Mouse (Mus musculus): ENCODE measurements around the gene Il20ra. TPM values are rescaled to one million over a fixed set of nuclear protein-coding genes. Genes with fewer than 3 reads are reported as not detected.
"Not testable (repeated sequence)": the region's sequence is repeated elsewhere in the genome, so short reads cannot be mapped to it uniquely, and the experiment has no call there.

The Il20ra gene
- polyA plus RNA-seq, 1 experiment from 2014 or later = 0.14 TPM

DNA sequence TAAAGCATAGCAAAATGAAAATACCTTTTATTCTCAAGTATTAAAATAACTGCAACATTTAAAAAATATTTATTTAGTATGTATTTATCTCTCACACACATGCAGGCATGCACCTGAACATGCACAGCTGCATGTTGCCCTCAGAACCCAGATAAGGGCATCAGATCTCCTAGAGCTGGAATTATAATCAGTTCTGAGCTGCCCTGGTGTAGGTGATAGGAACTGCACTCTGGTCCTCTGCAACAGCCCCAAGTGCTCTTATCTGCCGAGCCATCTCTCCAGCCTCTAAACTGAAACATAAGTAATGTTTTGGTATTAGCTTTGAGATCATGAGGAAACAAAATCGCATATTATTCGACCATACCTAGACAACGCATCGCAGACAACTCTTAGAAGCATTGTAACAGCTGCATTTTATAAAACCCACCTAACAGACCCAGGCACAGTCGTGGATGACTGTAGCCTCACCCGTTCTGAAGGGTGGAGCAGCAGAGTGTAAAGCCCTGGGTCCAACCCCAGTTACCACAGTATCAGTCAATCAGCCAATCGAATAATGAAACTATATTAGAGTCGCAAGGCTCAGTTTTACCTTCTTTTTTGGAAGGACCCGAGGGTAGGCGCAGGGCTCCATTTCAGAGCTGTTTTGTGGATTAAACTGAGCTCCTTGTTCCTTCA is 11.9 kb downstream of the Il20ra start:
- Histone ChIP-seq H3K4me1 (ENCODE audit: control insufficient read depth, insufficient read depth, low read length) (no peaks in the 10 kb centered on the region), H3K4me3 (ENCODE audit: low read depth, low read length) (no peak overlapping the region), H3K9ac (ENCODE audit: low read length) (no peak overlapping the region), H3K4me2 (no peak overlapping the region), H3K36me3 (ENCODE audit: control insufficient read depth, insufficient read depth, low read length) (no peaks in the 10 kb centered on the region), H3K9me3 (ENCODE audit: control insufficient read depth, low read length) (no peaks in the 10 kb centered on the region), H3K27ac (ENCODE audit: low read depth, low read length) (no peak overlapping the region), H3K27me3 (ENCODE audit: control insufficient read depth, insufficient read depth, low read length) (no peaks in the 10 kb centered on the region)
- whole genome bisulfite sequencing = 91% methylated on average over 11 of the region's 11 CpGs
- DNase-seq (ENCODE audit: low spot score, missing footprints) = no peak
- ATAC-seq (ENCODE audit: low FRiP score) = no peak

- ATAC-seq (ENCODE audit: low FRiP score); H3K4me3 ChIP-seq (ENCODE audit: low read depth, low read length); DNase-seq (ENCODE audit: low spot score, missing footprints); H3K4me1 ChIP-seq (ENCODE audit: control insufficient read depth, insufficient read depth, low read length); H3K9me3 ChIP-seq (ENCODE audit: control insufficient read depth, low read length); H3K27me3 ChIP-seq (ENCODE audit: control insufficient read depth, insufficient read depth, low read length); H3K36me3 ChIP-seq (ENCODE audit: control insufficient read depth, insufficient read depth, low read length); H3K4me2 ChIP-seq; H3K9ac ChIP-seq (ENCODE audit: low read length); H3K27ac ChIP-seq (ENCODE audit: low read depth, low read length): not testable (repeated sequence)
- WGBS = 96% methylated on average over 2 of the region's 2 CpGs
Measured at GRCm38 (mm10) chr10:19738442-19738841, 26.1 kb downstream of the Il20ra start.

GRCm38 (mm10) chr10:19745662-19746061 is 33.3 kb downstream of the Il20ra start:
- no peak for DNase-seq (ENCODE audit: low spot score, missing footprints)

GRCm38 (mm10) chr10:19746156-19746555 is 33.8 kb downstream of the Il20ra start:
- Histone ChIP-seq H3K4me2 (no peak overlapping the region), H3K36me3 (ENCODE audit: control insufficient read depth, insufficient read depth, low read length) (no peaks in the 10 kb centered on the region), H3K4me1 (ENCODE audit: control insufficient read depth, insufficient read depth, low read length) (no peaks in the 10 kb centered on the region), H3K9me3 (ENCODE audit: control insufficient read depth, low read length) (no peaks in the 10 kb centered on the region), H3K27me3 (ENCODE audit: control insufficient read depth, insufficient read depth, low read length) (no peaks in the 10 kb centered on the region), H3K9ac (ENCODE audit: low read length) (no peak overlapping the region), H3K27ac (ENCODE audit: low read depth, low read length) (no peak overlapping the region), H3K4me3 (ENCODE audit: low read depth, low read length) (no peak overlapping the region)
- 89% methylated on average over 1 of the region's 1 CpGs for WGBS
- no peak for DNase-seq (ENCODE audit: low spot score, missing footprints)
- no peak for ATAC-seq (ENCODE audit: low FRiP score)

More at GRCm38 (mm10) chr10:19745662-19746061, 33.3 kb downstream of the Il20ra start:
- no peak overlapping the region for H3K9ac ChIP-seq (ENCODE audit: low read length)
- no peaks in the 10 kb centered on the region for H3K9me3 ChIP-seq (ENCODE audit: control insufficient read depth, low read length)
- H3K27ac ChIP-seq (ENCODE audit: low read depth, low read length) = no peak overlapping the region
- H3K27me3 ChIP-seq (ENCODE audit: control insufficient read depth, insufficient read depth, low read length) = no peaks in the 10 kb centered on the region
- WGBS = 49% methylated on average over 1 of the region's 1 CpGs
- H3K4me2 ChIP-seq = no peak overlapping the region
- no peaks in the 10 kb centered on the region for H3K36me3 ChIP-seq (ENCODE audit: control insufficient read depth, insufficient read depth, low read length)
- H3K4me1 ChIP-seq (ENCODE audit: control insufficient read depth, insufficient read depth, low read length) = no peaks in the 10 kb centered on the region
- no peak overlapping the region for H3K4me3 ChIP-seq (ENCODE audit: low read depth, low read length)
- ATAC-seq (ENCODE audit: low FRiP score) = no peak

- WGBS = 87% methylated on average over 4 of the region's 4 CpGs
- ATAC-seq (ENCODE audit: low FRiP score) = no peak
- H3K9ac ChIP-seq (ENCODE audit: low read length) = no peak overlapping the region
- no peaks in the 10 kb centered on the region for H3K9me3 ChIP-seq (ENCODE audit: control insufficient read depth, low read length)
- no peak for DNase-seq (ENCODE audit: low spot score, missing footprints)
- no peaks in the 10 kb centered on the region for H3K27me3 ChIP-seq (ENCODE audit: control insufficient read depth, insufficient read depth, low read length)
- no peaks in the 10 kb centered on the region for H3K4me1 ChIP-seq (ENCODE audit: control insufficient read depth, insufficient read depth, low read length)
- H3K36me3 ChIP-seq (ENCODE audit: control insufficient read depth, insufficient read depth, low read length) = no peaks in the 10 kb centered on the region
- no peak overlapping the region for H3K4me2 ChIP-seq
- no peak overlapping the region for H3K4me3 ChIP-seq (ENCODE audit: low read depth, low read length)
- no peak overlapping the region for H3K27ac ChIP-seq (ENCODE audit: low read depth, low read length)
Measured at GRCm38 (mm10) chr10:19747661-19748060, 35.3 kb downstream of the Il20ra start.

DNA sequence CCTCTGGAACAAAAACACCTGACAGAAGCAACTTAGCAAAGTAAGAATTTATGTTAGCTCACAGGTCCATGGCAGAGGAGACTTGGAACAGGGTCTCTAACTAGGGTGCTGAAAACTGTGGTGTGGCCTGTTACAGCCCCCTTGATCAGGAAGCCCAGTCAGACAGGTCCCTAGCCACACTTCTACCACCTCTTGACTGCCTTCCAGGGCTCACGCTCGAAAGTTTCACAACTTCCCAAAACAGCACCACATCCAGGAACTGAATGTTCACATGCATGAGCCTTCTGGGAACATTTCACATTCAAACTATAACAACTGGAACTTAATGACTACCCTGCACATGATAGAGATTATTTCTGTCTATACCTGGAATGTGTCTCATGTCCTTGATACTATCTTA is 53.1 kb downstream of the Il20ra start:
- ATAC-seq (ENCODE audit: low FRiP score) = no peak

GRCm38 (mm10) chr10:19779092-19779491 is 66.7 kb downstream of the Il20ra start:
- H3K4me1 ChIP-seq (ENCODE audit: control insufficient read depth, insufficient read depth, low read length) = no peaks in the 10 kb centered on the region
- H3K9ac ChIP-seq (ENCODE audit: low read length) = no peak overlapping the region
- no peak overlapping the region for H3K4me2 ChIP-seq
- 87% methylated on average over 12 of the region's 12 CpGs for WGBS
- no peaks in the 10 kb centered on the region for H3K27me3 ChIP-seq (ENCODE audit: control insufficient read depth, insufficient read depth, low read length)
- H3K36me3 ChIP-seq (ENCODE audit: control insufficient read depth, insufficient read depth, low read length) = no peaks in the 10 kb centered on the region
- no peaks in the 10 kb centered on the region for H3K9me3 ChIP-seq (ENCODE audit: control insufficient read depth, low read length)
- H3K27ac ChIP-seq (ENCODE audit: low read depth, low read length) = no peak overlapping the region
- DNase-seq (ENCODE audit: low spot score, missing footprints) = no peak
- H3K4me3 ChIP-seq (ENCODE audit: low read depth, low read length) = no peak overlapping the region
- ATAC-seq (ENCODE audit: low FRiP score) = no peak

More for the DNA sequence above, 53.1 kb downstream of the Il20ra start:
- no peaks in the 10 kb centered on the region for H3K36me3 ChIP-seq (ENCODE audit: control insufficient read depth, insufficient read depth, low read length)
- no peaks in the 10 kb centered on the region for H3K4me1 ChIP-seq (ENCODE audit: control insufficient read depth, insufficient read depth, low read length)
- no peaks in the 10 kb centered on the region for H3K9me3 ChIP-seq (ENCODE audit: control insufficient read depth, low read length)
- H3K4me3 ChIP-seq (ENCODE audit: low read depth, low read length) = no peak overlapping the region
- WGBS = 98% methylated on average over 2 of the region's 2 CpGs
- no peak overlapping the region for H3K27ac ChIP-seq (ENCODE audit: low read depth, low read length)
- peak; percentile 28 for DNase-seq (ENCODE audit: low spot score, missing footprints)
- no peaks in the 10 kb centered on the region for H3K27me3 ChIP-seq (ENCODE audit: control insufficient read depth, insufficient read depth, low read length)
- H3K9ac ChIP-seq (ENCODE audit: low read length) = no peak overlapping the region
- no peak overlapping the region for H3K4me2 ChIP-seq

GRCm38 (mm10) chr10:19781365-19781764 is 69.0 kb downstream of the Il20ra start:
- H3K36me3 ChIP-seq (ENCODE audit: control insufficient read depth, insufficient read depth, low read length) = no peaks in the 10 kb centered on the region
- H3K4me1 ChIP-seq (ENCODE audit: control insufficient read depth, insufficient read depth, low read length) = no peaks in the 10 kb centered on the region
- H3K4me3 ChIP-seq (ENCODE audit: low read depth, low read length) = no peak overlapping the region
- H3K9me3 ChIP-seq (ENCODE audit: control insufficient read depth, low read length) = no peaks in the 10 kb centered on the region
- ATAC-seq (ENCODE audit: low FRiP score) = no peak
- DNase-seq (ENCODE audit: low spot score, missing footprints) = no peak
- no peaks in the 10 kb centered on the region for H3K27me3 ChIP-seq (ENCODE audit: control insufficient read depth, insufficient read depth, low read length)
- no peak overlapping the region for H3K4me2 ChIP-seq
- no peak overlapping the region for H3K9ac ChIP-seq (ENCODE audit: low read length)
- no peak overlapping the region for H3K27ac ChIP-seq (ENCODE audit: low read depth, low read length)
- WGBS = 87% methylated on average over 5 of the region's 5 CpGs

GRCm38 (mm10) chr10:19794996-19795395 is 82.6 kb downstream of the Il20ra start:
- Histone ChIP-seq H3K27ac (ENCODE audit: low read depth, low read length) (no peak overlapping the region), H3K27me3 (ENCODE audit: control insufficient read depth, insufficient read depth, low read length) (no peaks in the 10 kb centered on the region), H3K9me3 (ENCODE audit: control insufficient read depth, low read length) (no peaks in the 10 kb centered on the region), H3K9ac (ENCODE audit: low read length) (no peak overlapping the region), H3K36me3 (ENCODE audit: control insufficient read depth, insufficient read depth, low read length) (no peaks in the 10 kb centered on the region), H3K4me1 (ENCODE audit: control insufficient read depth, insufficient read depth, low read length) (no peaks in the 10 kb centered on the region), H3K4me3 (ENCODE audit: low read depth, low read length) (no peak overlapping the region), H3K4me2 (no peak overlapping the region)
- DNase-seq (ENCODE audit: low spot score, missing footprints) = no peak
- 85% methylated on average over 8 of the region's 8 CpGs for WGBS
- ATAC-seq (ENCODE audit: low FRiP score) = no peak
